Mouse (Mus musculus) testis, adult 2 months (tissue): ENCODE measurements around the gene Lbx2.

ENCODE experiments used
- CTCF ChIP-seq: fragments of 200-500 bp; IDR thresholded peaks from 2 replicates; pipeline ENCODE4 v1.5.1; 2012; ENCODE audit warnings: low read depth, mild to moderate bottlenecking, inconsistent platforms, low read length, moderate library complexity; ENCODE audit not compliant: control insufficient read depth, insufficient read depth, insufficient replicate concordance
- POLR2A ChIP-seq: fragments of 200-500 bp; IDR thresholded peaks from 2 replicates; pipeline ENCODE4 v1.6.1; 2012; ENCODE audit warnings: low read depth, mild to moderate bottlenecking, inconsistent platforms, low read length, moderate library complexity; ENCODE audit not compliant: control insufficient read depth

GRCm38 (mm10) chr6:83069488-83070246, 16.5 kb upstream of the Lbx2 start:
- TF ChIP-seq CTCF (no peak), POLR2A (no peak)
